Mouse (Mus musculus) MEL (cell line): ENCODE measurements around the gene Camk2b. TPM values are rescaled to one million over a fixed set of nuclear protein-coding genes. Genes with fewer than 3 reads are reported as not detected.

ENCODE experiments used
- DNase-seq: peaks from one replicate; pipeline ENCODE4 v3.0.0; 2011; ENCODE audit warnings: low read depth, low spot score
- H3K27ac ChIP-seq: 2 replicates; pipeline ENCODE4 v1.5.1; 2012; ENCODE audit warnings: low read depth, mild to moderate bottlenecking, control low read depth, low read length, moderate library complexity; ENCODE audit not compliant: control insufficient read depth
- H3K27me3 ChIP-seq, 2 experiments: fragments of 150-350 bp in 1 of 2; sonication (generic) in 1 of 2; 2 replicates each; pipeline ENCODE4 v1.6.1; 2012; ENCODE audit warnings: low read length in 2 of 2, mild to moderate bottlenecking in 2 of 2, improper control_type of control experiment in 1 of 2, moderate library complexity in 1 of 2; ENCODE audit not compliant: insufficient read depth in 2 of 2, control insufficient read depth in 1 of 2
- H3K36me3 ChIP-seq, 2 experiments: 2 replicates each; pipeline ENCODE4 v1.6.1; 2012 to 2014; ENCODE audit warnings: low read length in 2 of 2, improper control_type of control experiment in 1 of 2, inconsistent platforms in 1 of 2, mild to moderate bottlenecking in 1 of 2; ENCODE audit not compliant: insufficient read depth in 2 of 2, control insufficient read depth in 1 of 2
- H3K4me1 ChIP-seq, 2 experiments: fragments of 150-350 bp in 1 of 2; sonication (generic) in 1 of 2; 2 replicates each; pipeline ENCODE4 v1.6.1; 2012; ENCODE audit warnings: low read length in 2 of 2, improper control_type of control experiment in 1 of 2, mild to moderate bottlenecking in 1 of 2; ENCODE audit not compliant: insufficient read depth in 2 of 2, control insufficient read depth in 1 of 2
- H3K4me3 ChIP-seq, 2 experiments: fragments of 150-350 bp in 1 of 2; sonication (generic) in 1 of 2; 2 replicates each; pipeline ENCODE4 v1.5.1; 2012; ENCODE audit warnings: low read depth in 2 of 2, low read length in 2 of 2, mild to moderate bottlenecking in 2 of 2, moderate library complexity in 2 of 2, control low read depth in 1 of 2, improper control_type of control experiment in 1 of 2; ENCODE audit not compliant: control insufficient read depth in 1 of 2, insufficient read depth in 1 of 2
- H3K79me2 ChIP-seq: 2 replicates; pipeline ENCODE4 v1.6.1; 2012; ENCODE audit warnings: mild to moderate bottlenecking, low read length, moderate library complexity; ENCODE audit not compliant: control insufficient read depth, poor library complexity, insufficient read depth
- H3K9ac ChIP-seq: 2 replicates; pipeline ENCODE4 v1.6.1; 2012; ENCODE audit warnings: low read depth, mild to moderate bottlenecking, control low read depth, low read length, moderate library complexity; ENCODE audit not compliant: control insufficient read depth, poor library complexity, severe bottlenecking
- H3K9me3 ChIP-seq: fragments of 150-350 bp; sonication (generic); replicated peaks from 2 replicates; pipeline ENCODE4 v1.6.1; 2012; ENCODE audit warnings: mild to moderate bottlenecking, low read length, improper control_type of control experiment, moderate library complexity; ENCODE audit not compliant: insufficient read depth
- BHLHE40 ChIP-seq: IDR thresholded peaks from 2 replicates; pipeline ENCODE4 v1.6.1; 2012; ENCODE audit warnings: low read depth, mild to moderate bottlenecking, inconsistent platforms, low read length, improper control_type of control experiment, borderline replicate concordance
- CHD2 ChIP-seq: IDR thresholded peaks from 2 replicates; pipeline ENCODE4 v1.6.1; 2011; ENCODE audit warnings: low read length, improper control_type of control experiment
- EP300 ChIP-seq, 2 experiments: IDR thresholded peaks; 2 replicates each; pipeline ENCODE4 v1.6.1; 2011; ENCODE audit warnings: improper control_type of control experiment in 2 of 2, low read length in 2 of 2, low read depth in 1 of 2, mild to moderate bottlenecking in 1 of 2
- ETS1 ChIP-seq: IDR thresholded peaks from 2 replicates; pipeline ENCODE4 v1.6.1; 2012; ENCODE audit warnings: low read depth, mild to moderate bottlenecking, inconsistent platforms, low read length, improper control_type of control experiment, moderate library complexity
- HCFC1 ChIP-seq: IDR thresholded peaks from 2 replicates; pipeline ENCODE4 v1.6.1; 2012; ENCODE audit warnings: low read depth, mild to moderate bottlenecking, inconsistent platforms, low read length, improper control_type of control experiment, moderate library complexity
- JUND ChIP-seq: IDR thresholded peaks from 2 replicates; pipeline ENCODE4 v1.6.1; 2011; ENCODE audit warnings: low read depth, mild to moderate bottlenecking, improper control_type of control experiment, low read length
- MAFK ChIP-seq: IDR thresholded peaks from 2 replicates; pipeline ENCODE4 v1.6.1; 2011; ENCODE audit warnings: low read depth, mild to moderate bottlenecking, low read length, improper control_type of control experiment, borderline replicate concordance
- MAX ChIP-seq: IDR thresholded peaks from 2 replicates; pipeline ENCODE4 v1.6.1; 2011; ENCODE audit warnings: low read length, improper control_type of control experiment
- MEF2A ChIP-seq: IDR thresholded peaks from 2 replicates; pipeline ENCODE4 v1.6.1; 2014; ENCODE audit warnings: low read depth, mild to moderate bottlenecking, inconsistent platforms, low read length, improper control_type of control experiment; ENCODE audit not compliant: poor library complexity, insufficient replicate concordance, severe bottlenecking; ENCODE audit errors: extremely low read depth
- NELFE ChIP-seq: IDR thresholded peaks from 2 replicates; pipeline ENCODE4 v1.6.1; 2011; ENCODE audit warnings: low read depth, low read length, improper control_type of control experiment
- POLR2AphosphoS2 ChIP-seq: IDR thresholded peaks from 2 replicates; pipeline ENCODE4 v1.6.1; 2011; ENCODE audit warnings: low read length, improper control_type of control experiment
- RCOR1 ChIP-seq: IDR thresholded peaks from 2 replicates; pipeline ENCODE4 v1.6.1; 2012; ENCODE audit warnings: low read depth, mild to moderate bottlenecking, inconsistent platforms, low read length, improper control_type of control experiment
- TCF12 ChIP-seq: IDR thresholded peaks from 2 replicates; pipeline ENCODE4 v1.6.1; 2014; ENCODE audit warnings: low read depth, mild to moderate bottlenecking, inconsistent platforms, low read length, improper control_type of control experiment, moderate library complexity
- USF2 ChIP-seq, 2 experiments: IDR thresholded peaks; 2 replicates each; pipeline ENCODE4 v1.6.1; 2011 to 2012; ENCODE audit warnings: improper control_type of control experiment in 2 of 2, low read length in 2 of 2, borderline replicate concordance in 1 of 2, inconsistent platforms in 1 of 2, low read depth in 1 of 2, mild to moderate bottlenecking in 1 of 2; ENCODE audit not compliant: insufficient read depth in 1 of 2
- ZC3H11A ChIP-seq: IDR thresholded peaks from 2 replicates; pipeline ENCODE4 v1.6.1; 2012; ENCODE audit warnings: low read depth, mild to moderate bottlenecking, inconsistent platforms, low read length, improper control_type of control experiment
- ZNF384 ChIP-seq: IDR thresholded peaks from 2 replicates; pipeline ENCODE4 v1.6.1; 2012; ENCODE audit warnings: low read depth, mild to moderate bottlenecking, inconsistent platforms, low read length, improper control_type of control experiment
- polyA plus RNA-seq, 2 experiments: library from polyadenylated mRNA; stranded (reverse) in 1 of 2; unstranded in 1 of 2; fragments of >175 nt in 1 of 2; fragments of >200 nt in 1 of 2; gene quantifications; 2 replicates each; pipeline versions ENCODE4 v1.2.1 to v1.2.4; 2012; ENCODE audit warnings: low replicate concordance in 2 of 2, low read depth in 1 of 2; ENCODE audit not compliant: insufficient read length in 2 of 2, insufficient read depth in 1 of 2, missing spikeins in 1 of 2
- total RNA-seq: library from RNA; depleted of rRNA; stranded (reverse); fragments of 300-350 nt; gene quantifications from 2 replicates; pipeline ENCODE4 v1.2.3, GENCODE M21; 2012

Camk2b gene
- total and polyA plus RNA-seq, 3 experiments, result 0.04 TPM; not detected in 1

DNA sequence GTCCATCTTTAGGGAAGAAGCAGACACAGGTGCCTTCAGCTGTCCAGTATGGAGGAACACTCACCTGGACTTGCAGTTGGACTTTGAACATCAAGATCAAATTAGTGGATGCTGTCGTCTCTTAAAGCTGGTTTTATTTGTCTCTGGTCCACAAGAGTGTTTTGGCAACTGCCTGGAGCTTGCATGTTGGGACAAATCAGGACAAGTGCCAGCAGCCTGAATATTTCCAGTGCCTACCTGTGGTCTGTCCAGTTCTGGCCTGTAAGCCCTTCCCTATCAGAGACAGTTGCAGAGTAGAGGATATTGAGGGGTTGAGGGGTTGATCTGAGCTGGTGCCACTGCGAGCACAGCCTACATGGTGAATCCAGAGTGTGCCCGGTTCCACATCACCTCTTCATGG, 99.4 kb downstream of the Camk2b start:
- Histone ChIP-seq H3K27me3 (no peaks in the 10 kb centered on the region), H3K4me1 (no peaks in the 10 kb centered on the region), H3K27ac (no peak overlapping the region), H3K79me2 (no peaks in the 10 kb centered on the region)
- no peak for DNase-seq
- TF ChIP-seq USF2 (IDR thresholded peaks at IDR 0.05; ENCODE audit: borderline replicate concordance in 1 of 2, insufficient read depth in 1 of 2, low read depth in 1 of 2, low read length in 2 of 2) (no peak), MAFK (no peak), JUND (no peak), MEF2A (no peak), RCOR1 (no peak), CHD2 (no peak), POLR2AphosphoS2 (no peak), ETS1 (no peak), NELFE (no peak), HCFC1 (no peak), ZNF384 (no peak)
- TF ChIP-seq, all 39 proteins: peak for 0
- Histone ChIP-seq H3K36me3 (peaks cover 0 to 4% of the 10 kb centered on the region in 2 experiments; a peak in 2 of 4 replicates), H3K4me3 (no peak overlapping the region), H3K9ac (no peak overlapping the region), H3K9me3 (no peaks in the 10 kb centered on the region)

DNA sequence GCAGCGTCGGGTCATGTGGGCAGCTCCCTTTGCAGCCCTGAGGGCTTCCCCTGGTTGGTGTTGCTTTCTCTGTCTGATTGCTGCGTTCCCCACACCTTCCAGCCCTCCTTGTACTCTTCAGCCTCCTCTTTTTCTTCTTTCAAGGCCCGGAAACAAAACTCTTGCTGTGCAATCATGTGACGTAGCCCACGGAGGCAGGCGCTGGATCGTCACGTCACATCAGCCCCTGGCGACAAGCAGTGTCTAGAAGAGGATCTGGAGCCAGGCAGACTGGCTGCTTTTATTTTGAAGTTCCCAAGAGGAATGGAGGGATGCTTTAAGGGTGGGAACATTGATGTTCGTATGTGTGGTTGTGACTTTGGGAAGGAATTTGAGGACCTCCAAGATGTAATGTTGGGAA, 100.3 kb downstream of the Camk2b start:
- no peak for TF ChIP-seq MAX
- no peak for TF ChIP-seq EP300 (IDR thresholded peaks at IDR 0.05; ENCODE audit: low read depth in 1 of 2, low read length in 2 of 2)
- Histone ChIP-seq H3K4me1 (no peaks in the 10 kb centered on the region), H3K27me3 (no peaks in the 10 kb centered on the region), H3K79me2 (no peaks in the 10 kb centered on the region), H3K9me3 (no peaks in the 10 kb centered on the region), H3K9ac (no peak overlapping the region), H3K36me3 (peaks cover 0 to 4% of the 10 kb centered on the region in 2 experiments; a peak in 2 of 4 replicates), H3K4me3 (no peak overlapping the region), H3K27ac (no peak overlapping the region)
- no peak for DNase-seq

DNA sequence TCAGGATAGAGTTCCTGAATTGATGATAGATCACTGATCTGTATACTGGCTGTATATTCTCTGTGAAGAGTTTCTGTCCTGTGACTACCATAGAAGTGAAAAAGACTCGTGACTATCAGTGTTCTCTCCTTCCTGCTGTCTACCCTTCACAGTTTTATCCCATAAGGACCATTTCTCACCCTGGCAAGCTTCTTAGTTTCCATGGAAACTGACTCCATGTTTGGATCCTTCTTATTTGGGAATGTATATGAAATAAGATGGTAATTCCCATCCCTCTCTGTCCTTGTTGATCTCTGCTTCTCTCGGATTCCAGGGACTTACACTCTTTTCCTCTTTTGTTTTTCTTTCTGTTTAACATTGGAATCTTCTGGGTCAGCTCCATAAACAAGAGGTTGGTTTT, 106.1 kb downstream of the Camk2b start:
- peaks cover 0 to 10% of the 10 kb centered on the region in 2 experiments; a peak in 3 of 4 replicates for H3K4me1 ChIP-seq
- no peak for TF ChIP-seq ZC3H11A
- no peak for TF ChIP-seq BHLHE40
- no peak for TF ChIP-seq ETS1
- no peak for TF ChIP-seq TCF12
- H3K27me3 ChIP-seq, result no peaks in the 10 kb centered on the region
- H3K9ac ChIP-seq, result no peak overlapping the region
- no peak overlapping the region for H3K27ac ChIP-seq
- DNase-seq, result no peak
- H3K79me2 ChIP-seq, result peaks cover 27% of the 10 kb centered on the region
- H3K9me3 ChIP-seq, result no peaks in the 10 kb centered on the region
- no peak overlapping the region for H3K4me3 ChIP-seq
- peaks cover 7 to 12% of the 10 kb centered on the region in 2 experiments for H3K36me3 ChIP-seq
